Mouse (Mus musculus) heart, adult 2 months (tissue): ENCODE results near the gene Sdk2. TPM values are rescaled to one million over a fixed set of nuclear protein-coding genes. Genes with fewer than 3 reads are reported as not detected.
A peak's percentile ranks its signal among the peaks of the same experiment; 100 is the strongest.

ENCODE experiments used
- DNase-seq, 2 experiments: peaks; one replicate each; pipeline ENCODE4 v3.0.0; 2021
- H3K27ac ChIP-seq: fragments of 200-600 bp; 2 replicates; pipeline ENCODE4 v1.8.1; 2022
- H3K27me3 ChIP-seq: fragments of 200-500 bp; 2 replicates; pipeline ENCODE4 v1.6.1; 2012; ENCODE audit warnings: mild to moderate bottlenecking, low read length, inconsistent platforms, mixed read lengths; ENCODE audit not compliant: control insufficient read depth, insufficient read depth
- H3K36me3 ChIP-seq: fragments of 200-500 bp; 2 replicates; pipeline ENCODE4 v1.6.1; 2012; ENCODE audit warnings: low read length, inconsistent platforms; ENCODE audit not compliant: control insufficient read depth, insufficient read depth
- H3K4me1 ChIP-seq: fragments of 200-500 bp; 2 replicates; pipeline ENCODE4 v1.6.1; 2011; ENCODE audit warnings: low read length; ENCODE audit not compliant: control insufficient read depth, insufficient read depth
- H3K4me3 ChIP-seq: fragments of 200-600 bp; 2 replicates; pipeline ENCODE4 v1.8.1; 2022
- H3K79me2 ChIP-seq: fragments of 200-500 bp; replicated peaks from 2 replicates; pipeline ENCODE4 v1.6.1; 2012; ENCODE audit warnings: mild to moderate bottlenecking, inconsistent platforms, low read length, moderate library complexity, mixed read lengths; ENCODE audit not compliant: control insufficient read depth, insufficient read depth
- H3K9ac ChIP-seq: fragments of 200-500 bp; 2 replicates; pipeline ENCODE4 v1.6.1; 2012; ENCODE audit warnings: low read depth, mild to moderate bottlenecking, control low read depth, inconsistent platforms, low read length, mixed read lengths
- CTCF ChIP-seq: fragments of 200-600 bp; IDR thresholded peaks from 2 replicates; pipeline ENCODE4 v1.8.1; 2022; ENCODE audit warnings: antibody characterized with exemption, mild to moderate bottlenecking, moderate library complexity
- EP300 ChIP-seq: fragments of 200-500 bp; IDR thresholded peaks from 2 replicates; pipeline ENCODE4 v1.6.1; 2011; ENCODE audit warnings: low read depth, low read length, control low read depth; ENCODE audit not compliant: insufficient read depth
- POLR2A ChIP-seq: fragments of 200-500 bp; IDR thresholded peaks from 2 replicates; pipeline ENCODE4 v1.6.1; 2011; ENCODE audit warnings: mild to moderate bottlenecking, low read depth, low read length, control low read depth; ENCODE audit not compliant: insufficient read depth
- WGBS: fragments of 180-500 bp; shearing (Covaris S2); methylation state at CpG from one replicate; pipeline ENCODE4 v1.1.7; 2018; 5-methylcytosine and 5-hydroxymethylcytosine counted together
- intact Hi-C: fragments of 180-260 bp; cut with DNase I; formaldehyde crosslinking; loops from one replicate; pipeline ENCODE4 v1.15.1; 2025
- polyA plus RNA-seq: library from polyadenylated mRNA; depleted of rRNA; stranded (reverse); fragments of >200 nt; gene quantifications from 2 replicates; pipeline ENCODE4 v1.2.3, GENCODE M21; 2012
- total RNA-seq, 2 experiments: library from RNA; stranded (reverse); gene quantifications; 2 replicates each; pipeline ENCODE4 v1.2.3; 2021

Sdk2 gene
- total and polyA plus RNA-seq, 3 experiments = 0.49 to 1.9 (median 1.5) TPM

- Histone ChIP-seq H3K9ac (no peak overlapping the region), H3K27me3 (no peaks in the 10 kb centered on the region), H3K4me3 (no peak overlapping the region), H3K27ac (no peak overlapping the region), H3K36me3 (no peaks in the 10 kb centered on the region), H3K79me2 (no peaks in the 10 kb centered on the region), H3K4me1 (no peaks in the 10 kb centered on the region)
- 43% methylated on average over 9 of the region's 9 CpGs for WGBS
- TF ChIP-seq EP300 = no peak
- no peak for TF ChIP-seq CTCF
- TF ChIP-seq POLR2A = no peak
- intact Hi-C loops = no loop called here
- no peak for DNase-seq
Observed at GRCm38 (mm10) chr11:114080606-114081005, 13.8 kb upstream of the Sdk2 start.

GRCm38 (mm10) chr11:114072644-114073043 is 5.8 kb upstream of the Sdk2 start:
- Histone ChIP-seq H3K27me3 (no peaks in the 10 kb centered on the region), H3K9ac (no peak overlapping the region), H3K79me2 (no peaks in the 10 kb centered on the region), H3K36me3 (no peaks in the 10 kb centered on the region), H3K4me1 (no peaks in the 10 kb centered on the region), H3K27ac (no peak overlapping the region), H3K4me3 (no peak overlapping the region)
- intact Hi-C loops = loop anchor here (10.0 kb wide), 1 partner anchor 562 kb away; no protein-coding TSS in a partner anchor
- WGBS = 66% methylated on average over 10 of the region's 10 CpGs
- DNase-seq = no peak
- TF ChIP-seq EP300 (no peak), CTCF (no peak), POLR2A (no peak)

GRCm38 (mm10) chr11:114071998-114072397 is 5.2 kb upstream of the Sdk2 start:
- intact Hi-C loops = loop anchor here (10.0 kb wide), 1 partner anchor 563 kb away; no protein-coding TSS in a partner anchor
- Histone ChIP-seq H3K27ac (no peak overlapping the region), H3K4me1 (no peaks in the 10 kb centered on the region), H3K27me3 (no peaks in the 10 kb centered on the region), H3K4me3 (no peak overlapping the region), H3K9ac (no peak overlapping the region), H3K79me2 (no peaks in the 10 kb centered on the region), H3K36me3 (no peaks in the 10 kb centered on the region)
- DNase-seq = peak; percentile 9 to 31
- no peak for TF ChIP-seq EP300
- peak; percentile 62 for TF ChIP-seq CTCF
- 20% methylated on average over 8 of the region's 8 CpGs for WGBS

GRCm38 (mm10) chr11:114070881-114071280 is 4.0 kb upstream of the Sdk2 start:
- WGBS = 52% methylated on average over 6 of the region's 6 CpGs
- H3K27ac ChIP-seq = no peak overlapping the region
- H3K27me3 ChIP-seq = peaks cover 6% of the 10 kb centered on the region
- intact Hi-C loops = loop anchor here (10.0 kb wide), 1 partner anchor 564 kb away; no protein-coding TSS in a partner anchor
- H3K4me1 ChIP-seq = no peaks in the 10 kb centered on the region
- H3K9ac ChIP-seq = no peak overlapping the region
- no peak overlapping the region for H3K4me3 ChIP-seq
- no peak for DNase-seq
- no peaks in the 10 kb centered on the region for H3K79me2 ChIP-seq
- TF ChIP-seq EP300 (no peak), CTCF (peak; percentile 24), POLR2A (no peak)
- H3K36me3 ChIP-seq = no peaks in the 10 kb centered on the region

GRCm38 (mm10) chr11:114070131-114070530 is 3.3 kb upstream of the Sdk2 start:
- no peak overlapping the region for H3K27ac ChIP-seq
- TF ChIP-seq CTCF = no peak
- no peak for TF ChIP-seq POLR2A
- no peak for TF ChIP-seq EP300
- peaks cover 7% of the 10 kb centered on the region for H3K27me3 ChIP-seq
- no peaks in the 10 kb centered on the region for H3K79me2 ChIP-seq
- intact Hi-C loops = loop anchor here (10.0 kb wide), 1 partner anchor 565 kb away; no protein-coding TSS in a partner anchor
- H3K9ac ChIP-seq = no peak overlapping the region
- no peak for DNase-seq
- H3K4me1 ChIP-seq = no peaks in the 10 kb centered on the region
- WGBS = 68% methylated on average over 8 of the region's 8 CpGs
- no peaks in the 10 kb centered on the region for H3K36me3 ChIP-seq
- no peak overlapping the region for H3K4me3 ChIP-seq

GRCm38 (mm10) chr11:114068390-114068789 is 1.5 kb upstream of the Sdk2 start:
- Histone ChIP-seq H3K27ac (no peak overlapping the region), H3K36me3 (no peaks in the 10 kb centered on the region), H3K9ac (no peak overlapping the region), H3K4me1 (no peaks in the 10 kb centered on the region), H3K79me2 (no peaks in the 10 kb centered on the region), H3K4me3 (no peak overlapping the region), H3K27me3 (peaks cover 7% of the 10 kb centered on the region)
- 7% methylated on average over 5 of the region's 5 CpGs for WGBS
- intact Hi-C loops = loop anchor here (2.0 to 5.0 kb wide), 2 partner anchors 201 to 214 kb away; no protein-coding TSS in a partner anchor
- TF ChIP-seq POLR2A (no peak), CTCF (peak; percentile 69), EP300 (no peak)
- peak; percentile 34 to 51 for DNase-seq
